Mouse (Mus musculus) kidney, adult 2 months (tissue): ENCODE data around the gene Rarb.

Experiments used
- CTCF ChIP-seq: fragments of 200-500 bp; conservative IDR thresholded peaks from 2 replicates; pipeline ENCODE4 v1.5.1; 2011; ENCODE audit warnings: low read depth, mild to moderate bottlenecking, control low read depth, low read length, moderate library complexity, mixed read lengths; ENCODE audit not compliant: insufficient read depth, insufficient read length
- POLR2A ChIP-seq: fragments of 200-500 bp; IDR thresholded peaks from one replicate; pipeline ENCODE4 v1.6.1; 2011; ENCODE audit warnings: low read depth, low read length, control low read depth

DNA sequence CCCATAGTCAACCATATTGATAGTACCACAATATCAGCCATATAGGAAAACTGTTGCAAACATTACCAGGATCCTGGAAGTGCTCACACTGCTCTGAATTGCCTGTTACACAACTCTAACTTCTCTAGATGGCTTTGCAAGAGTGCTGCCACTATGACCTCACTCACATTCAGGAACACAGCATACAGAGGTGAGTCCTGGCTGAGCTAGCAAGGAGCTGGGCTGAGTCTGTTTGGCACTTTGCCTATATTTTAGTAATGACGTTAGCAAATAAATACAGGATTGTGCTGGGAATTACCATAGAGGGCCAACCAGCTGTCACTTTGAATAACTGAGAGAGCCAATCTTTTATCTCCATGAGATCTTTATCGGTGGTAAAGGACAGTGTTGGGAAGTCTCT is 86.9 kb downstream of the Rarb start:
- TF ChIP-seq CTCF, result no peak
- no peak for TF ChIP-seq POLR2A
